Mouse (Mus musculus) lung, postnatal 0 days (tissue): ENCODE measurements around the gene Omp. TPM values are rescaled to one million over a fixed set of nuclear protein-coding genes. Genes with fewer than 3 reads are reported as not detected.

ENCODE experiments used
- ATAC-seq: fragments of 200-750 bp; cut with Nextera tagmentation; 2 replicates; pipeline ENCODE4 v1.8.0; 2017; ENCODE audit warnings: moderate library complexity
- DNase-seq: peaks from one replicate; pipeline ENCODE4 v3.0.0-alpha.2; 2016; ENCODE audit warnings: low spot score
- H3K27ac ChIP-seq: fragments of 300-500 bp; sonication (generic); 2 replicates; pipeline ENCODE4 v1.5.1; 2014; ENCODE audit warnings: antibody characterized with exemption, mild to moderate bottlenecking, low read length, mixed read lengths
- H3K27me3 ChIP-seq: fragments of 300-500 bp; sonication (generic); replicated peaks from 2 replicates; pipeline ENCODE4 v1.6.1; 2014; ENCODE audit warnings: low read length, mixed read lengths; ENCODE audit not compliant: insufficient read depth
- H3K36me3 ChIP-seq: fragments of 300-500 bp; sonication (generic); 2 replicates; pipeline ENCODE4 v1.6.1; 2014; ENCODE audit warnings: low read length, mixed read lengths; ENCODE audit not compliant: insufficient read depth
- H3K4me1 ChIP-seq: fragments of 300-500 bp; sonication (generic); 2 replicates; pipeline ENCODE4 v1.6.1; 2014; ENCODE audit warnings: antibody characterized with exemption, low read depth, low read length, mixed read lengths; ENCODE audit not compliant: insufficient read depth
- H3K4me2 ChIP-seq: fragments of 300-500 bp; sonication (generic); replicated peaks from 2 replicates; pipeline ENCODE4 v1.6.1; 2014; ENCODE audit warnings: low read depth, mild to moderate bottlenecking, low read length, moderate library complexity, mixed read lengths
- H3K4me3 ChIP-seq: fragments of 300-500 bp; sonication (generic); 2 replicates; pipeline ENCODE4 v1.5.1; 2014; ENCODE audit warnings: low read depth, low read length
- H3K9ac ChIP-seq: fragments of 300-500 bp; sonication (generic); replicated peaks from 2 replicates; pipeline ENCODE4 v1.6.1; 2014; ENCODE audit warnings: low read depth, mild to moderate bottlenecking
- H3K9me3 ChIP-seq: fragments of 300-500 bp; sonication (generic); 2 replicates; pipeline ENCODE4 v1.6.1; 2016; ENCODE audit warnings: low read length, mixed read lengths
- CTCF ChIP-seq: IDR thresholded peaks from 2 replicates; pipeline ENCODE4 v1.5.1; 2016; ENCODE audit warnings: antibody characterized with exemption, mild to moderate bottlenecking
- EP300 ChIP-seq: IDR thresholded peaks from 2 replicates; pipeline ENCODE4 v1.6.1; 2016; ENCODE audit warnings: antibody characterized with exemption, mild to moderate bottlenecking, control low read depth
- WGBS: fragments of 180-500 bp; shearing (Covaris S2); extraction: QIAGEN DNeasy Blood & Tissue Kit; methylation state at CpG from one replicate; pipeline ENCODE4 v1.1.7; 2014; 5-methylcytosine and 5-hydroxymethylcytosine counted together
- polyA plus RNA-seq: library from polyadenylated mRNA; unstranded; fragments of >200 nt; fragmentation: Nextera tagmentation; extraction: Ambion mirVana; gene quantifications from 2 replicates; pipeline ENCODE4 v1.2.1, GENCODE M21; 2015

Omp gene
- polyA plus RNA-seq, 1 experiment from 2014 or later, result 0.14 TPM

GRCm38 (mm10) chr7:98102488-98102887, 42.8 kb downstream of the Omp start:
- no peaks in the 10 kb centered on the region for H3K9me3 ChIP-seq
- WGBS, result 92% methylated on average over 11 of the region's 11 CpGs
- ATAC-seq (no peak), DNase-seq (no peak)
- no peak overlapping the region for H3K4me3 ChIP-seq
- TF ChIP-seq CTCF, result 0 out of 2 replicates have a peak, but pooled peaks have one; percentile 27
- no peak for TF ChIP-seq EP300
- no peaks in the 10 kb centered on the region for H3K27me3 ChIP-seq
- 0 out of 2 replicates have a peak overlapping the region, but pooled peaks have one; percentile 1 for H3K9ac ChIP-seq
- H3K4me1 ChIP-seq, result no peaks in the 10 kb centered on the region
- H3K4me2 ChIP-seq, result peak overlapping the region; percentile 36; the same call in 1 of the 2 replicates
- no peak overlapping the region for H3K27ac ChIP-seq
- H3K36me3 ChIP-seq, result no peaks in the 10 kb centered on the region

GRCm38 (mm10) chr7:98097557-98097956, 47.7 kb downstream of the Omp start:
- Histone ChIP-seq H3K27me3 (no peaks in the 10 kb centered on the region), H3K4me2 (no peak overlapping the region), H3K4me3 (no peak overlapping the region), H3K9ac (no peak overlapping the region), H3K27ac (no peak overlapping the region), H3K36me3 (no peaks in the 10 kb centered on the region), H3K9me3 (no peaks in the 10 kb centered on the region), H3K4me1 (no peaks in the 10 kb centered on the region)
- TF ChIP-seq CTCF (no peak), EP300 (no peak)
- no peak for ATAC-seq
- DNase-seq, result no peak
- 96% methylated on average over 8 of the region's 8 CpGs for WGBS

- Histone ChIP-seq H3K27ac (no peak overlapping the region), H3K4me1 (no peaks in the 10 kb centered on the region), H3K27me3 (no peaks in the 10 kb centered on the region), H3K9me3 (no peaks in the 10 kb centered on the region), H3K9ac (no peak overlapping the region), H3K36me3 (no peaks in the 10 kb centered on the region), H3K4me3 (no peak overlapping the region), H3K4me2 (no peak overlapping the region)
- DNase-seq, result no peak
- ATAC-seq, result no peak
- WGBS, result 90% methylated on average over 4 of the region's 4 CpGs
- no peak for TF ChIP-seq EP300
- no peak for TF ChIP-seq CTCF
These were observed 49.5 kb downstream of the Omp start for GRCm38 (mm10) chr7:98095852-98096251.

Other genes with a start within 250 kb of the Omp start
- not detected in 2 replicates for gene Gdpd4, start 225.5 kb downstream of the Omp start, polyA plus RNA-seq
- gene Myo7a, start 26.0 kb downstream of the Omp start, polyA plus RNA-seq, result 7.1 and 8.4 TPM in 2 replicates
- 5.0 and 5.2 TPM in 2 replicates for gene Capn5, start 32.8 kb upstream of the Omp start, polyA plus RNA-seq
- 0.23 and 0.44 TPM in 2 replicates for gene B3gnt6, start 54.0 kb upstream of the Omp start, polyA plus RNA-seq
- 33.1 and 43.4 TPM in 2 replicates for gene Acer3, start 175.7 kb upstream of the Omp start, polyA plus RNA-seq
- gene Tsku, start 215.8 kb upstream of the Omp start, polyA plus RNA-seq, result 8.6 and 9.1 TPM in 2 replicates